Mouse (Mus musculus) monocyte, adult 2 months (primary cell): Measurements from ENCODE around the gene Polr2h.

Experiments used
- DNase-seq, 2 experiments: peaks; one replicate each; pipeline ENCODE4 v3.0.0; 2022; ENCODE audit warnings: low spot score in 2 of 2, low read depth in 1 of 2

Polr2h gene

DNA sequence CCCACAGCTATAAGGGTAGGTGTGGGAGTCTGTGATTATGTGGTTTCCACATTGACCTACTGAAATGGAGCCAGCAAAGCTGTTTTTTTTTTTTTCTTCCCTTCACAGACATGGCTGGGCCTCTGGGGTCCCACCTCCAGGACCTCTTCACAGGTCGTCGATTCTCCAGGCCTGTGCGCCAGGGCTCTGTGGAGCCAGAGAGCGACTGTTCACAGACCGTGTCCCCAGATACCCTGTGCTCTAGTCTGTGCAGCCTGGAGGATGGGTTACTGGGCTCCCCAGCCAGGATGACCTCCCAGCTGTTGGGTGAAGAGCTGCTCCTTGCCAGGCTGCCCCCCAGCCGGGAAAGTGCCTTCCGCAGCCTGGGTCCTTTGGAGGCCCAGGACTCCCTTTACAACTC, 16.1 kb upstream of the Polr2h start:
- no peak for DNase-seq

DNA sequence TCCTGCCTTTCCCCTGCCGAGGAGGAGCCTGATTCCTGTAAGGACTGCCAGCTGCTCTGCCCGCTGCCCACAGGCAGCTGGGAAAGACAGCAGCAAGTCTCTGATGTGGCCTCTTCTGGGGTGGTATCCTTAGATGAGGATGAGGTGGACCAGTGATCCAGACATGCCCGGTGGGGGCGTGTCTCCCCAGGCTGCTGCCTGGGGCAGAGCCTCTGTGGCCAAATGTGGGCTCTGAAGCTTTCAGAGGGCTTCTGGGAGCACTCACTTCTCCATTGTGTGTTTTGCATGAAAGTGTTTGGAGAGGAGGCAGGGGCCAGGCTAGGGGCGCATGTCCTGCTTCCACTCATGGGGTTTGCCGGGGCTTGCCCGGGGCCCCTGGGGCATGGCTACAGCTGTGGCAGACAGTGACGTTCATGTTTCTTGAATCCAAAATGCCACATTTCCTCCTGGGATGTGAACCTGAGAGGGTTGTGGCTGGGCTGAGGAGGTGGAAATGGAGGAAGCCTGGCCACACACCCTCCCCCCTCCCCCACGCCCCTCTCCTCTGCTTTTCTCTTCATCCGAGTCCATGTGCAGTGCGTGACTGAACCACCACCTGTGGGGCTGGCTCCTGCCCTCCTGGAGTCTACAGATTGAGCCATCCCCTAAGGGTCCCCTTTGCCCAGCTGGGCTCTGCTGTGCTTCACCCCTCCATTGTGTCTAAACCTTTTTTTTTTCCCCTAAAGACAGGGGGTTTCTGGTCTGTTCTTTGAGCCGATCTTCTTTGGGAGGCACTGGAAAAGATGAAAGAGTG, 15.5 kb upstream of the Polr2h start:
- DNase-seq, result no peak

DNA sequence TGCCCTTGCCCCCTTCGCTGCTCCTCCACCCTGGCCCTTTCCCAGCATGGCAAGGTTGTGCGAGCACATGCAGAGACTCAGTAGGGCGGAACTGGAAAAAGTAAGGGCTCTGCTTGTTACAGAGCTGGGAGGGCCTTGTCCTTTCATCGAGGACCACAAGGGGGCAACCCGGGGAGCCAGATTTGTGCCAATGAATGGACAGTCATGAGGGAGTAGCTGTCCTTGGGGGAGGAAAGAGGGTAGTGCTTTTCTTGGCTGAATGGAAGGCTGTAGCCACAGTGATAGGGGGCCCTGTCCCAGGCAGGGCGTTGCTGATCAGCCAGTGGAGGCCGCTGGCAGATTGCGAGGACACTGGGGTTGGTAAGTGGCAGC, 15.0 kb upstream of the Polr2h start:
- no peak for DNase-seq

DNA sequence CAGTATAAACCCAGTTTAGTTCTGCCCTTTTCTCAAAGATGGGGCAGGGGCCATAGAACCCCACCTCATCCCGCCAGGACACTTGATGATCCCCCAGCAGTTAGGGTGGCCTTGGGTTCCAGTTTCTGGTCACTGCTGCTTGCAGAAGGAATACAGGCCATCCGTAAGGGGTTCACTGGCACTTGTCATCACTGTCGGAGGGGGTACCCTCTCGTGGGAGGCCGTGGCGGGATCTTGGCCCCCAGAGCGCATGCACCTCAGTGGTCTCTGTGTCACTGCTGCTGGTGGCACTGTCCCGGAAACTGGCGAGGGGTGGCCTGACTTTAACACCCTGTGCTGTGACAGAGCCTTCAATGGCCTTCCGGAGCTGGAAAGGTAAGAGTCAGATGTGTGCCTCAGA, 14.4 kb upstream of the Polr2h start:
- DNase-seq, result no peak

DNA sequence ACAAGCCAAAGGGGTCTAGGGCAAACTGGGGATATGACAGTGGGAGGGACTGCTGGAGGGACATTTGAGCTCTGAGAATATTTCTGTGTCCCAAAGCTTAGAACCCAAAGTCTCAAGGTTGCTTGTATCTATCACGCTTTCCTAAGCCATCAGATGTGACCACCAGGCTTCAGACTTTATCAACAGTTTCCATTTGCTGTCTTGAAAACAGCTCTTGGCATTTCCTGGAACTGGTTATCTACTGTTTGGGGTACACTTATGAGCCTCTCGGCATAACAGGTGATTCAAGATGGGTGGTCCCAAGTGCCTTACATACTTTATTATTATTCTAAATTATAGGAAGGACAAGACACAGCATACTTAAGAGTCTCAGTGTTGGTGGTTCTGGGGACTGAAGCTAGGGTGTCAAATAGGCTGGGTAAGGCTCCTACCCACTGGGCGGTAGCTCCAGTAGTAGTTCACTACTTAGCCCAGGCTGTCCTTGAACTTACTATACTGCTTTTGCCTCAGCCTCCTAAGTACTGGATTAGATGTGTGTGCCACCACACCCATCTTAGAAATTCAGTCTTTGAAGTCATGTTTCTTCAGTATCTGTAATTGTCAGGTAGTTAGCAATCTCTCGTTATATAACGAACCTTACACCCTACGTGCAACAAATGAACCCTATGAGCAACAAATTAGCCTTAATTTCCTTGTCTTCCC, 13.6 kb upstream of the Polr2h start:
- DNase-seq, result no peak

DNA sequence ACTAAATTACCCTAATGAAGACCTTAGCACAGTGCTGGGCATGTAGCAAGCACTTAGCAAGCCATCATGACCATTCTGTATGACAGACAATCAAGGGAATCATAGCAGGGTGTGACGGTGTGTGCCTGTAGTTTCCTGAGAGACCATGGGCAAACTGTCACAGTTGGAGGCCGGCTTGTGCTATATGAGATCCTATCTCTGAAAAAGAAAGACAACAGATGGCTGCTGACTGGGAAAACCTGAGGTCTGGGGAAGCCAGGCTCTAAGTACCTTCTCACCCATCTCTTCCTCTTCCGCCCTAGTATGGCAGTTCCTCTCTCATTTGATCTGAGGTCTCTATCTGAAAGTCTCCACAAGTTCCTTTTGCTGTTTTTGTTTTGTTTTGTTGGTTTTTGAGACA, 11.7 kb upstream of the Polr2h start:
- no peak for DNase-seq

DNA sequence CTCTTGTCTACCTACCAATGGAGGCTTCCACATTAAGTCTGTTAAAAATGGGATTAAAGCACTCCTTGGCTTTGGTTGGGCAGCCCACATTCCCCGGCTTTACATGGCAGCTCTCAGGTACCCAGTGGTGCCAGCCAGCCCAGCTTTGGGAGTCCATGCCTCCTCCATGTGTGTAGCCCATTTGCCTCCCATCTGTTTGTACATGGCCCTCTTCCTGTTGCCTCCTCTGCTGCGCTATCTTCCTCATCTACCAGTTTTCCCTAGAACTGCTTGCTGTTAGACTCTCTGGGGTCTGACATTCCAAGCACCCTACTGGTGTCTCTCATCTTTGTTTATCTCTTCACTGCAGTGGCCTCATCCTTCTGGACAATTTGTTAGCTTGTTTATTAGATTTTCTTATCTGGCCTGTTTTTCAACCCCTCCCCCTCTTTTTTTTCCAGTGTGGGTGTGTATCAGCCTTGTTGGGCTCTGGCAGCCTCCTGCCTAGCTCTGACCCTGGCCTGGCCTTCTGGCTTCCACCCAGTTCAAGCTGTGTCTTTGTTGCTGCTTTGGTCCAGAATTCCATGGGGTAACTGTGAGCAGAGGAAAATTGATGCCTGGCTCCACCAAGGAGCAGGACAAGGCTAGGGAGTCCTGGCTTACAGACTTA, 10.9 kb upstream of the Polr2h start:
- DNase-seq, result no peak

DNA sequence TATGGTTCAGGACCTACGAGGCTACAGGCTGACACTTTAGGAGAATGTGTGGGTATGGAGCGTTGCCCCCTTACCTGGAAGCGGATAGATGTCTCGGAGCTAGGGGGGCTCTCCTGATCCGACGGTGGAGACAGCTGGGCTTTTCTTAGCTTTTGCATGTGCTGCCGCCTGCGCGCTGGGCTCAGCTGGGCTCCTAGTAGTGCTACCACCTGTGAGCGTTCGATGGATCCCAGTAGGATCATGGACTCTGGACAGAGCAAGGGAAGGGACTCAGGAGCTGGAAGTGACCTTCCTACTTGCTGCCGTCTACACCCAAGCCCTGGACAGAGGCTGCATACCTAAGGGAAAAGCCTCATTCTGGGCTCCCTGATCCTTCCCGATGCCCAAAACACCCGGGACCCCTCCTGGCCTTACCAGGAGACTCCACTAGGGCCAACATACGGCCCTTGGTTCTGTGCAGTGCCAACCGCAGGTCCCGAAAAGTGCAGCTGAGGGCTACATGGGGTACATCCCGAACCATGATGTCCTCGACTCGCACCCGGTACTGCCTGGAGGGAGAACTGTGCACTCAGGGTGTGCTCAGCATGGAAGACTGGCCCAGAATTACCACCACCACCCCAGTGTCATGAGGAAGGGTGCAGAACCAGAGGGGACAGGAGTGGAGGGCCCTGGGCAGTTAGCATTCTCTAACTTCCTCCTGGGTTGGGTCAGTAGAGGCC, 9.1 kb upstream of the Polr2h start:
- DNase-seq, result no peak

DNA sequence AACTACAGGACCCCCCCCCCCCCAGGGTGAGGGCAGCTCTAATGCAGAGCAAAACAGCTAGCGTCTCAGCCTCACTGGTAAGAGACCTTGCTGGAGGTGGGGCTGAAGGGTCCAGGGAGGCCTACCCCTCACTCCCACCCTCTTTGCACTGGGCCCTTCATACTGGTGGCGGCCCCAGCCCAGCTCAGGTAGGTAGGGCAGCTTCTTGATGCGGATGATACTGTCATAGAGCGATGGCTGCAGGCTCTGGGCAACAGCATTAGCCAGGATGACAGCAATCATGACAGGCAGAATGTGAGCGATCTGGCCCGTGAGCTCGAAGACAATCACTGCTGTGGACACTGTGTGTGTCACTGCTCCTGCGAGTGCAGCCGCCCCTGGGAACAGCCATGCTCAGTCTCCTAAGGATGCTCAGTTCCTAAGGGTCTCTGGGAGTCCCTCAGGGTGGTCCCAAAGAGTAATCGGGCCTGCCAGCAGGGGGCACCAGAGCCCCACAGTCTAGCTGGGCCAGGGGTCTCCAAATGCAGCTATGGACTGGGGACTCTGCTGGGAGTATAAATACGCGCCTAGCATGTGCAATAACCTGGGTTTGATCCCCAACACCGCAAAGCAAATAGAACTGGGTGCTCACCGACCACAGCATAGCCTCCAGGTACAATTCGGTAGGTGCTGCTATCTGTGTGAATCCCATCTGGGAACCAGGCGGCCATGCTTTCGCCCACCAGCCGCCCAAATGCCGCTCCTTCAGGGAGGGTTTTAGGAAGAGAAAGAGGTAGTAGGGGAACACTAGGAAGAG, 8.3 kb upstream of the Polr2h start:
- DNase-seq, result no peak

DNA sequence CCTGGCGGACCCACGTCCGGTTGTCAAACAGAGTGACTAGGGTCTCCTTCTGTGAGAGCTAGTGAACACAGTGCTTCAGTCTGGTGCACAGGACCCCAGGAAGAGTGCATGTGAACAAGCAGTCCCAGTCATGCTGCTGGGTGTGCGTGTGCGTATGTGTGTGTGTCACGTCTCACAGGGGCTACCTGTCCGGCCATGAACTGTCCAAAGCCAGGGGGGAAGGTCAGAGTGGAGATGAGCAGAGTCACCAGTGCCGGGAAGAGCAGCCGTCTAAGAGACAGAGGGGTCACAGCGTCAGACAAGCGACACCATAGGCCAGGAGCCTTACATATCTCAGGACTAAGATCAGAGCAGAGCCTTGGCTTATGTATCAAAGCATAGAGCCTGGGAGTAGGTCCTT, 7.1 kb upstream of the Polr2h start:
- DNase-seq, result no peak

DNA sequence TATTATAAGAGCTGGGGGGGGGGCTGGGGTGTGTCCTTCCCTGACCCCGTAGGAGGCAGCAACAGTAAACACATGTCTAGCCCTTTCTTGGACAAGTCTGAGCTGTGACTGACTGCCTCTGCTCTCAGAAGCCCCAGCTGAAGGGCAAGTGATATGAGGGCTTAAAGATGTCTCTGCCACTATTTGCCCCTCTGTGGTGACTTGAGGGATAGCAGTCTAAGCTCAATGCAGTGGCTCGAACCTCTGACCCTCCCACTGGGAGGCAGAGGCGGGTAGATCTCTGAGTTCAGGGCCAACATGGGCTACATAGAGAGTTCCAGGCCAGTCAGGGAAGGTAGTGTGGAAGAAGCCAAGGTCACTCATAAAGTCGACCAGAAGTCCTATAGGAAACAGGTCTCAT, 6.7 kb upstream of the Polr2h start:
- no peak for DNase-seq

DNA sequence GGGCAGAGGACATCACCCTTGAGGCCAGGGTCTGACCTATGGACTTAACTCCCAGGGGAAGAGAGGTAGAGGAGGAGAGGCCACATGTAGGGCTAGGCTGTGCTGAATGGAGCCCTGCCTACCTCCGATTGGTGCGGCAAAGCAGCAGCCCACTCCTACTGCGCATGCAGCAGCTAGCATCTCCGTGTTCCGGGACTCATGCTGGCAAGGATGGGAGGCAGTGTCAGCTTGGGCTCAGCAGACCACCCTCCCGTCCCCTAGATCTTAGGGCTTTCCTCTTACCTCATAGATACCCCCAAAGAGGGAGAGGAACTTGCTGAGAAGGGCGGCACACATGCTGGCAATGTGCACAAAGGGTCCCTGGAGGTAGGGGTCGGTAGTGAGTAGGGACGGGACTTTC, 5.3 kb upstream of the Polr2h start:
- DNase-seq, result no peak

DNA sequence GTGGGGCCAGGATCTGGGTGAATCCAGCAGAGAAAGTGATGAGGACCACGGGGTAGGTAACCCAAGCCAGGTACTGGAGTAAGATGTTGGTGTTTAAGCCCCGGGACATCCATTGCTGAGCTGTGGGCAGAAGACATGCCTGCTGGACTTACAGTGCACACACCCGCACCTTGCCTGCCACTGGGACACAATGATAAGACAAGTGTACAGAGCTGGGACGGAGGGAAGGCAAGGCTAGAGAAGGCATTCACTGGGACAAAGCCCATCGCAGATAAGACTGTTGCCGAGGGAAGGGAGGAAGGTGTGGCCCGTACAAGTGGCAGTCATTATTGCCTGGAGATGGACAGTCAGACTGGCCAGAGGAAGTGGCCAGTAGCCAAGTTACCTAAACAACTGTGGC, 4.6 kb upstream of the Polr2h start:
- no peak for DNase-seq

DNA sequence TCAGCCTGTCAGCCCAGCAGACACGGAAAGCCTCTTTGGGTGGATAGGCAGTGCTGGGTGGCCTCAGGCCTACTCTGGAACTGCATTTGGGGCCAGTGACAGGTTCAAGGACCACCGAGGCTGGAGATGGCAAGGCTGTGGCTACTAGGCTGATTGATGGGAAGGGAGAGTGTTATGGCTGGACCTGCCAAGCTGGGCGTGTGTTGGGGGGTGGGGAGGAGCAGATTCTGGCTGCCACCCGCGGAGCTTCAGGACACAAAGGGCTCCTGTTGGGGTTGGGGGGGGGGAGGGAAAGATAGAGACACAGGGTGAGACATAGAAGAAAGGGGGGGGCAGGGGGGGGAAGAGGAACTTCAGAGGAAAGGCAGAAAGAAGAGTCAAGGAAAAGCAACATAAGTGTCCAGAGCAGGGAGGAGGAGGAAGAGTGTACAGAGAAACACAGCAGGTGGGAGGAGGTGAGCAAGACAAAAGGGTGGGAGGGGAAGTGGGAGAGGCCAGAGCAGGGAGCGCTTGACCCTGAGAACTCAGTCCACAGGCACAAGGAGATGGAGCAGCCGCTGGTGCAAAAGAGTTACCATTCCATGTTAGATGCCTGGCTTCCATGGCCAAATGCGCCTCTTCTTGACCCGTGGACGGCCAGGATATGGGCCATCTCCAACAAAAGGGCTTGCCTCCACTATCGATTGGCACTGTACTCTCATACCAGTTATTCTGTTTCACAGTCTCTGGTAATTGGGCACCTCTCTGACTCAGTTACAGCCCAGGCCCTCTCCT, 3.0 kb upstream of the Polr2h start:
- DNase-seq, result no peak

DNA sequence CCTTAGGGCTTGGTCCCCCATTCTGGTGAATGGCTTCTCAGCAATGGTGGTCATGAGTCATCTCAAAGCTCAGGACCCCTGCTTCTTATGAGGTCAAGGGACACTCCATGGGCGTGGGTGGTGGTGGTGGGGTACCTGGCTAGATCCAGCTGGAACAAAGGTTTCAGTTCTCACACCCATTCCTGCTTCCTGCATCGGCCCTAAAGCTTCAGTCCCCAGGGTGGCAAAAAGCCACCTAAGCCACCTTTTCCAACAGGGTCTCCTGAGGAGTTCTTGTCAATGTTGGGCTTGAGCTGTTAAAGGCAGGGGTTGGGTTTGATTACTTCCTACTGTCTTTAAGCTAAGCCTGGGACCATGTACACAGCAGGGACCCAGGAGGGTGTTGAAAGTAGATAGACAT, 2.3 kb upstream of the Polr2h start:
- no peak for DNase-seq

DNA sequence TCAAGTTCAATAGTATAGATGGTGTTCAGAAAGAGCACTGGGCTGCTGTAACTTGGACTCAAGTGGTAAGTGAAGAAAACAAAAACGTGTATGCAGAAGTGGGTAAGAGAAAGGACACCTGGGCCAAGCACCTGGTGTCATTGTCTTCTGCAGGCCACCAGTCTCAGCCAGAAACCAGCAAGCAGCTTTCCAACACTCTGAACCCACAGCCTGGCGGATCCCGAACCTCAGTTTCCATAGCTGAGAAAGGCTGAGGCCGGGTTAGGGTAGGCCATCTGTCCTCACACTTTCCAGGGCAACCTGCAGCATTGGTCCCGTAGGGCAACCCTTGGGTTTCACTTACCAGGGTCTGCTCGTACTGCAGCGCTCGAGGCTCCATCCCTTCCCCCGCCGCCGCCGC, 1.9 kb upstream of the Polr2h start:
- no peak for DNase-seq

DNA sequence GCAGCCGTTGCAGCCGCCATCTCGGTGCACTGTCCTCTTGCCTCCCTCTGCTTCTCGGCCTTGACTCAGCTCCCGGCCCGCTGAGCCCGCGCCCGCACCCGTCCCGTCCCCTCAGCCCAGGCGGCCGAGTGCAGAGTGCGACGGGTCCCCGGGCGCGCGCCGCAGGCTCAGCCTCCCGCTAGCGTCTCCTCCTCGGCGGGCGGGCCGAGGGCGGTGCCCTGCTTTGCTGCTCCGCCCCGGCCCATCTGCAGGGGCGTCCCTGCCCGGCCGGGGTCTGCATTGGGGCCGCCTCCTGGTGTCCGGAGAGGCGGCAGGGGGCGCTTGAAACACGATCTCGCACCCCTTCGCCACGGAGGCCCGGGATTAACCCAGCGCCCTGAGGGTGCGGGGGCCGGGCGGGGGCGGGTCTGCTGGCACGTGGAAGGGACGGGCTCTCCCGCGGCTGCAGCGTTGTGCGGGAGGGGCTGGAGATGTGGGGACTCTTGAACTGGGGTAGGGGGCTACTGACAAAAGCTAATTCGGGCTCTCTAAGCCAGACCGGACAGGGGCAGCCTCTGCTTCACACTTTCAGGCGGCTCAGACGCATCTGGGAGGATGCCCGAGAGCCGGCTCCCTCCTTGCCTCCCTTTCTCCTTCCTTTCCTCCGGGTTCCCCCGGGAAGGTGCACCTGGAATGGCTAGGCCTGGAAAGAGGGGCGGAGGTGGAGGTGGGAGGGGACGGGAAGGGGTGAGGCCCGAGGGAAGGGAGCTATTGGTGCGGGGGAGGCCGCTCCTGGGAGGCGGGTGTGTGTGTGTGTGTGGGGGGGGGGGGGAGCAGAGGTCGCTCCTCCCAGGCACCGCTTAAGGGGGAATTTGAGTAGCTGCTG, 1.3 kb upstream of the Polr2h start:
- no peak for DNase-seq

DNA sequence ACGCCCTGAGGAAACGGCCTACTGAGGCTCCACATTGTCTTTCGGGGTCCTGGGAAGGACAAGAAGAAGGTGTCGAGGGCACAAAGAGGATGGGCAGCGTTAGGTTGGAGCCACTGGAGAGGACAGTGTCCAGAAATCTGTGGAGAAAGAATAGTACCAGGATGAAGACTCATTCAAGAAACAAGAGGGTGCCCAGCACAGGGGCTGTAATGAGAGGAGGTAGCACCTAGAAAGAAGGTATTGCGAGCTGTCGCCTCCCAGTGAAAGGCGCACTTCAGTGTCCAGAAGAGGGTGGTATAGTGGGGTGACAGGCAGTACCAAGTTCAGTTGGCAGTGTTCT, 654 bp upstream of the Polr2h start:
- no peak for DNase-seq

DNA sequence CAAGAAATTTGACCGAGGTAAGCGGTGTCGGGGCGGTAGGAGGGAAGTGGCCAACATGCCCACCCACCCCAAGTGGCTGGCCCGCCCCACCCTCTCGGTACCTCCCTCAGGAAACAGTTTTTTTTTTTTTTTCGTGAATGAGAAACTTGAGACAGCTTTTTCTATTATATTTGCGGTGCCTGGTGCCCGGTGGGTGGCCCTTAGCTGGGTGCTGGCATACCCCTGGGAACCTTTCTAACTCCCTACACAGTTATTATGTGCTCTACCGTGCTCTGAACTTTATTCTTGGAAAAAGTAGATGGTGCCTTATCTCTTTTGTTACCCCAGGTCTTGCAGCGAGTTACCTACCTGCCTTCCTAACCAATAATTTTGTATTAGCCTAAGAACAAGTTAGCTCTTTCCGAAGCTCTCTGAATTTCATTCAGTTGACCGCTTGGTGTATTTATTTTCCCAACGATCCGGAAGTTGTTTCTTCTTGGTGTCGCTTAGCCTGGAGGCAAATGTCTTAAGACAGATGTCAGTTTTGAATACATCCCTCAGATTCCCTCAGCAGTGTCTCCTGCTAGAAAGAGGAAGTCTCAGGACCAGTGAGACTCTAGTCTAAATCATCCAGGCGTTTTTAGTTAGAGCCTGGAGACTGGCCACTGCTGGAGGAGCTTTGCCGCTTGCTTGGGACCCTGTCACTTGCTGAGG, 659 bp downstream of the Polr2h start:
- no peak for DNase-seq
